ENCODE assay signal across 26 mouse cellular contexts in genomic region chr7:118486917-118487316, GRCm38 (mm10). TPM values are rescaled to one million over a fixed set of nuclear protein-coding genes. Genes with fewer than 3 reads are reported as not detected.
DNase-seq lines count a peak whose midpoint lies in the region; TF ChIP-seq lines count a peak whose summit lies in the region.
"Had no signal": no experiment of that assay in that cellular context is flagged by ENCODE, and none has a peak within 500 bp of the region (broad histone marks: within the 10 kb centered on the region; RNA-seq: fewer than 3 reads in every experiment).

No protein-coding gene starts in this region.

- peaks cover 0 to 7% of the 10 kb centered on the region in 2 experiments; a peak in 2 of 4 replicates for H3K4me1 ChIP-seq in ES-E14 (ENCODE audit: control insufficient read depth in 2 of 2, insufficient read depth in 2 of 2, low read length in 2 of 2, poor library complexity in 1 of 2)
- peaks cover 8% of the 10 kb centered on the region for H3K4me1 ChIP-seq in embryonic fibroblast, embryonic 13.5 days (ENCODE audit: control insufficient read depth, insufficient read depth, low read length)

- H3K9ac ChIP-seq in ES-E14 (ENCODE audit: insufficient read depth, low read depth, low read length, poor library complexity, severe bottlenecking): no peak overlapping the region
- H3K9ac ChIP-seq: embryonic facial prominence, embryonic 12.5 days; forebrain, embryonic 15.5 days; hindbrain, embryonic 14.5 days; liver, embryonic 15.5 days; neural tube, embryonic 15.5 days; stomach, embryonic 15.5 days had no signal

- H3K4me3 ChIP-seq in gastrocnemius, adult 2 months: peak overlapping the region; percentile 37
- no peak overlapping the region for H3K4me3 ChIP-seq in ES-E14 (ENCODE audit: insufficient read depth in 1 of 2, low read depth in 1 of 2, low read length in 2 of 2, poor library complexity in 1 of 2, severe bottlenecking in 1 of 2)
- peak overlapping the region; percentile 37 for H3K4me3 ChIP-seq in embryonic fibroblast, embryonic 13.5 days (ENCODE audit: insufficient read depth, low read length)
- H3K4me3 ChIP-seq: embryonic facial prominence, embryonic 12.5 days; forebrain, embryonic 10.5 days; forebrain, embryonic 15.5 days; liver, embryonic 15.5 days; neural tube, embryonic 15.5 days; stomach, embryonic 15.5 days had no signal

- peak overlapping the region; percentile 40 for H3K27ac ChIP-seq in gastrocnemius, adult 2 months
- H3K27ac ChIP-seq in ES-E14 (ENCODE audit: insufficient read depth, low read depth, low read length, poor library complexity, severe bottlenecking): no peak overlapping the region
- H3K27ac ChIP-seq in embryonic fibroblast, embryonic 13.5 days (ENCODE audit: insufficient read depth, low read length): peak overlapping the region; percentile 49
- H3K27ac ChIP-seq: embryonic facial prominence, embryonic 12.5 days; forebrain, embryonic 10.5 days; forebrain, embryonic 15.5 days; heart, embryonic 13.5 days; hindbrain, embryonic 14.5 days; liver, embryonic 15.5 days; neural tube, embryonic 15.5 days; stomach, embryonic 15.5 days had no signal

- intact Hi-C loops in gastrocnemius, adult 2 months (cut with DNase I): no loop called here
- intact Hi-C loops in gastrocnemius, postnatal 14 days (cut with DNase I; ENCODE audit: low total_unique reads): no loop called here

- H3K9me3 ChIP-seq in ES-E14 (ENCODE audit: control insufficient read depth, insufficient read depth, low read depth, low read length): no peaks in the 10 kb centered on the region
- H3K9me3 ChIP-seq: embryonic facial prominence, embryonic 12.5 days; forebrain, embryonic 10.5 days; forebrain, embryonic 15.5 days; heart, embryonic 13.5 days; liver, embryonic 15.5 days; neural tube, embryonic 15.5 days; stomach, embryonic 15.5 days had no signal

- TF ChIP-seq CTCF in gastrocnemius, adult 2 months (IDR thresholded peaks at IDR 0.05): no peak
- TF ChIP-seq CTCF in embryonic fibroblast, embryonic 13.5 days (IDR thresholded peaks at IDR 0.05; ENCODE audit: borderline replicate concordance, insufficient read depth, low read length): no peak

- TF ChIP-seq POLR2A in embryonic fibroblast, embryonic 13.5 days (IDR thresholded peaks at IDR 0.05; ENCODE audit: low read depth, low read length): no peak

- in situ Hi-C loops in ES-E14 (cut with MboI; ENCODE audit: low sequenced_read_pairs in 2 of 2, unreplicated experiment in 2 of 2): no loop called here

- no peak for DNase-seq in gastrocnemius, adult 2 months
- DNase-seq in gastrocnemius, postnatal 14 days: no peak
- peak; percentile 65 for DNase-seq in 3T3-L1 (ENCODE audit: low read depth, low spot score)
- no peak for DNase-seq in ES-E14 (ENCODE audit: low read depth, low spot score)
- no peak for DNase-seq in cerebellum, adult 9-11 months
- no peak for DNase-seq in kidney, adult 18-20 months
- DNase-seq: adrenal gland, adult 2 months; adrenal gland, postnatal 36 days; cerebellum, adult 8-10 months; cerebellum, postnatal 36 days; heart, postnatal 36 days; kidney, postnatal 14 days; midbrain, embryonic 14.5 days; right cerebral cortex, postnatal 25 days had no signal

- H3K36me3 ChIP-seq in ES-E14 (ENCODE audit: control insufficient read depth, insufficient read depth, low read length, poor library complexity, severe bottlenecking): no peaks in the 10 kb centered on the region
- H3K36me3 ChIP-seq: forebrain, embryonic 10.5 days; forebrain, embryonic 15.5 days; G1E; liver, embryonic 15.5 days; neural tube, embryonic 15.5 days had no signal

TF ChIP-seq in ES-E14, 5 proteins besides CTCF, POLR2A, EP300 and RAD21:
- no peak for TF ChIP-seq HCFC1 (IDR thresholded peaks at IDR 0.05; ENCODE audit: borderline replicate concordance, insufficient read depth, low read length)
- TF ChIP-seq ZC3H11A (IDR thresholded peaks at IDR 0.05; ENCODE audit: borderline replicate concordance, low read depth, low read length): no peak
- no peak for TF ChIP-seq CHD2 (IDR thresholded peaks at IDR 0.05; ENCODE audit: low read depth, low read length)
- TF ChIP-seq MAFK (IDR thresholded peaks at IDR 0.05; ENCODE audit: insufficient read depth, low read depth, low read length): peak; percentile 75
- no peak for TF ChIP-seq ZNF384 (IDR thresholded peaks at IDR 0.05; ENCODE audit: low read depth, low read length)

RNA-seq across cellular contexts. Expression of gene Itpripl2, which starts 4.9 kb away (rescaled TPM):
- total RNA-seq in gastrocnemius, adult 2 months (2021): 1 to 10 TPM; 6.3 to 9.9 TPM
- total RNA-seq in gastrocnemius, postnatal 14 days (2021): 10 to 100 TPM; 17.3 to 18.7 TPM
- total RNA-seq in ES-E14 (2012; rRNA removed): 3.3 and 9.7 TPM in 2 replicates
- polyA plus RNA-seq in embryonic fibroblast, embryonic 13.5 days (2011; ENCODE audit: insufficient read length, low read depth, missing spikeins): 76.2 and 98.4 TPM in 2 replicates
- polyA plus RNA-seq: G1E had no signal

RNA-seq across cellular contexts. Expression of gene Syt17, which starts 38.9 kb away (rescaled TPM):
- total RNA-seq in gastrocnemius, adult 2 months (2021): under 1 TPM; 0.41 to 0.61 TPM
- total RNA-seq in gastrocnemius, postnatal 14 days (2021): under 1 TPM; 0.88 to 0.89 TPM
- total RNA-seq in ES-E14 (2012; rRNA removed): 0.53 and 0.67 TPM in 2 replicates
- 1.4 and 2.4 TPM in 2 replicates for polyA plus RNA-seq in embryonic fibroblast, embryonic 13.5 days (2011; ENCODE audit: insufficient read length, low read depth, missing spikeins)
- total RNA-seq: G1E; liver, adult 2 months; monocyte, adult 5-6 weeks had no signal
- polyA plus RNA-seq: G1E; liver, adult 2 months had no signal

RNA-seq across cellular contexts. Expression of gene Coq7, which starts 46.2 kb away (rescaled TPM):
- total RNA-seq in gastrocnemius, adult 2 months (2021): 10 to 100 TPM; 46.0 to 75.6 TPM
- total RNA-seq in gastrocnemius, postnatal 14 days (2021): 10 to 100 TPM; 68.9 to 75.6 TPM
- total RNA-seq in ES-E14 (2012; rRNA removed): 56.1 and 63.7 TPM in 2 replicates
- polyA plus RNA-seq in embryonic fibroblast, embryonic 13.5 days (2011; ENCODE audit: insufficient read length, low read depth, missing spikeins): 13.8 and 14.5 TPM in 2 replicates

Comparison
In these comparisons a context has a peak if more than half of its experiments do, and no peak if none do; other contexts are left out.
1. H3K4me3 ChIP-seq: peak in gastrocnemius, adult 2 months (single experiment) and embryonic fibroblast, embryonic 13.5 days (single experiment); none in ES-E14 (0 of 2).